Mouse (Mus musculus) heart, postnatal 0 days (tissue): ENCODE results near the gene Sars.

Source experiments
- CTCF ChIP-seq: IDR thresholded peaks from 2 replicates; pipeline ENCODE4 v1.5.1; 2016; ENCODE audit warnings: antibody characterized with exemption, control low read depth, low read depth
- EP300 ChIP-seq: IDR thresholded peaks from 2 replicates; pipeline ENCODE4 v1.6.1; 2016; ENCODE audit warnings: antibody characterized with exemption, low read depth

DNA sequence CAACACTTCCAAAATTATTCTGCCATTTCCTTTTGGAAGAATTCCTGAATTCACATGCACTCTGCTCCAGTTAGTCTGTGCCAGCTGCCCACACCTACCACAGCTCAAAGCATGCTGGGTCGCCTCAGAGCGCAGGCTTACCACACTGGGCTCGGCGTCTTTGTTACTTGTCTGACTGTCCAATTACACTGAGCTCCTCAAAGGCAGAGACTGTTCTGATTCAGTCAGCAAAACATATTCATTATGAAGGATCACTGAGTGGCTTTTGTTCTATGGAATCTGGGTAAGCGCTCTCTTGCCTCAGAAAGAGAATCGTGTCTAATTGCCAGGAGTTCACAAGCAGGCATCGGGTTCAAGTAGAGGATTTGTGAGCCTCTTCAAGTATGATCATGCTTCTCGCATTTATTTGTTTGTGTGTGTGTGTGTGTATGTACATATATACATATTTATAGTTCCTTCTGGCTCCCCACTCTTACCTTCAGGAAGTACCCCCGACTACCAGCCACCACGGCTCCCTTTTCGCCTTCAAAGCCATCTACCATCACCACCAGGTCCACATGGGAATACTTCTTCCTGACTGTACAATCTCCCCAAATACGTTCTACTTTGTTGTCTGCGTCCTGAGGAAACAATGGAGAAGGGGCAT lies 12.3 kb downstream of the Sars start:
- TF ChIP-seq CTCF (no peak), EP300 (no peak)
